Mouse (Mus musculus): ENCODE results near the gene Barx2. TPM values are rescaled to one million over a fixed set of nuclear protein-coding genes. Genes with fewer than 3 reads are reported as not detected.

Gene Barx2
- polyA plus RNA-seq, 1 experiment from 2014 or later = 1.4 TPM

DNA sequence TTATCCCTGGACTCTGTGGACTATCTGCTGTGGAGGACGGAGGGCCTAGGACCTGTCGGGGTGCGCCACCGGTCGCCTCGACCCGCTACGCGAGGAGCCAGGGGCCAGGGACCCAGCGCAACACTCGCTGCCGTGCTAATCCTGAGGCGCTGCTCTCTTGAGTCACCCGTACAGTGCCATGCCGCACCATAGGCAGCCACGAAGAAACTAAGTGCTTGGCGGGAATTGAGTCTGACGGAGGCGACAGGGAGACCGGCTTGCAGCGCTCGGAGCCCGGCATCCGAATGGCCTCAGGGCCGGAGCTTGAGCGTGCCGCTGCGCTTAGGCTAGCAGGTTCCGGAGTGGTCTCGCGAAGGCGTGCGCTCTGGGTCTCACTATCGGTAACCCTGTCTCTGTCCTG is 1.6 kb upstream of the Barx2 start:
- Histone ChIP-seq H3K4me3 (ENCODE audit: low read depth, low read length) (peak overlapping the region; percentile 10; the same call in 1 of the 2 replicates), H3K9me3 (replicated peaks; ENCODE audit: control insufficient read depth, low read length) (no peaks in the 10 kb centered on the region), H3K4me1 (ENCODE audit: control insufficient read depth, insufficient read depth, low read length) (no peaks in the 10 kb centered on the region; the same call in 1 of the 2 replicates), H3K36me3 (replicated peaks; ENCODE audit: control insufficient read depth, insufficient read depth, low read depth, low read length) (no peaks in the 10 kb centered on the region), H3K4me2 (ENCODE audit: low read depth, low read length) (peak overlapping the region; percentile 29), H3K27ac (replicated peaks; ENCODE audit: low read depth, low read length) (no peak overlapping the region), H3K27me3 (ENCODE audit: control insufficient read depth, insufficient read depth, low read length) (peaks cover 60% of the 10 kb centered on the region), H3K9ac (replicated peaks; ENCODE audit: low read length) (no peak overlapping the region)
- DNase-seq (ENCODE audit: low spot score) (peak; percentile 58), ATAC-seq (replicated peaks; ENCODE audit: insufficient number of reproducible peaks, low FRiP score, low TSS enrichment, low read depth) (no peak)
- WGBS = under 1% methylated on average over 34 of the region's 34 CpGs

DNA sequence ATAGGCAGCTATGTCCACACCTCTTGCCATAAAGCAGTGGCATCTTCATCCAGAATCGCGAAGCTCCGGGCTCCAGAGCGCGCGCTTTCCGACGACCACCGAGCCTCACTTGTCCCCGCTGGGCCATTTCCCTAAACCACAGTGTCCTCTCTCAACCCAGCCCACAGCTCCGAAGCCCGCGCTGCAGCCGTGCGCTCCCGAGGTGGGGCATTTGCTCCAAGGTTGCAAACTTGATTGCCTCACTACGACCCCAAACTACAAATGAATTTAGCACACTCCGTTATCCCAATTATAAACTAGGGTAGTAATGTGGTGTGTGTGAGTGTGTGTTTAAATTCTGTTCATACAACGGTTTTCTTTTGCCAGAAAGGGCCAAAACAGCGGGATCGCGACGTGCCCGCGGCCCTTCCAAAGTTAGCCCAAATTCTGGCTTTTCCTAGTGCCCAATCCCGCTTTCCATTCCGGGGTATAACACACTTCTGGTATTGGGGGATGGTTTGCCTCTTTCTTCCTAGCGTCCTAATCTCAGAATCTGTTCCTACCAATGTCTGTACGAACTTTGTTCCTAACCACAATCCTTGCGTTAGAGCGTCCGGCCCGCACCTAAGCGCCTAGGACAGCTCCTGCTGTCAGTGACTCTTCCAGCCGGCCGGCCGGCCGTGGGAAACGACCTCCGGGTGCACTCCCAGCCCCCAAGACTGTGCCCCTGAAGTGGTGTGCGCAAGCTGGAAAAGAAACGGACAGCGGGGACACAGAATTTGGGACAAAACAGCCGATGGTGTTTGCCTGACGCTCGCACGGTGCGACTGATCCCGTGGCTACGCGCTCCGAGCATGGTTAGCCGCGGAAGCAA is 703 bp upstream of the Barx2 start:
- peak; percentile 49 for DNase-seq (ENCODE audit: low spot score)
- ATAC-seq (replicated peaks; ENCODE audit: insufficient number of reproducible peaks, low FRiP score, low TSS enrichment, low read depth) = no peak
- no peaks in the 10 kb centered on the region; the same call in 1 of the 2 replicates for H3K4me1 ChIP-seq (ENCODE audit: control insufficient read depth, insufficient read depth, low read length)
- H3K4me3 ChIP-seq (ENCODE audit: low read depth, low read length) = peak overlapping the region; percentile 53
- H3K4me2 ChIP-seq (ENCODE audit: low read depth, low read length) = peak overlapping the region; percentile 88
- peaks cover 60% of the 10 kb centered on the region for H3K27me3 ChIP-seq (ENCODE audit: control insufficient read depth, insufficient read depth, low read length)
- H3K9ac ChIP-seq (replicated peaks; ENCODE audit: low read length) = no peak overlapping the region; the same call in 1 of the 2 replicates
- no peaks in the 10 kb centered on the region for H3K9me3 ChIP-seq (replicated peaks; ENCODE audit: control insufficient read depth, low read length)
- no peak overlapping the region for H3K27ac ChIP-seq (replicated peaks; ENCODE audit: low read depth, low read length)
- under 1% methylated on average over 54 of the region's 54 CpGs for WGBS
- H3K36me3 ChIP-seq (replicated peaks; ENCODE audit: control insufficient read depth, insufficient read depth, low read depth, low read length) = no peaks in the 10 kb centered on the region

DNA sequence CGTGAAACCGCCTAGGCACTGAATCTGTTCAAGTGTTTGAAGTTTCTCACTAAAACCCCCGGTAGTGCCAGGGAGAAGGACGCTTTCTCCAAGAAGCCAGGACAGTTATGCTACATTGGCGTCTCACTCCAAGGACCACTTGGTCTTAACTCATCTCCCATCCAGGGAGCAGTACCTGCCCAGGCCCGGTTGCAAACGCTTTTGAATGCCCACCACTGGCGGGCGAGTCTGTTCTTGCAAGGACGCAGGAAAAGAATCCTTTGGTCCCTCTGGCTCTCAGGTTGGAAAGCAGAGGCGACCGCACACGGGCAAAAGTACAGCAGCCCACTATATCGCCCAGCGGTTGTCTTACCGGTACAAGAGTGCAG is 725 bp downstream of the Barx2 start:
- H3K4me2 ChIP-seq (ENCODE audit: low read depth, low read length) = peak overlapping the region; percentile 88
- H3K4me3 ChIP-seq (ENCODE audit: low read depth, low read length) = peak overlapping the region; percentile 53
- H3K27me3 ChIP-seq (ENCODE audit: control insufficient read depth, insufficient read depth, low read length) = peaks cover 55% of the 10 kb centered on the region
- no peak overlapping the region for H3K9ac ChIP-seq (replicated peaks; ENCODE audit: low read length)
- ATAC-seq (replicated peaks; ENCODE audit: insufficient number of reproducible peaks, low FRiP score, low TSS enrichment, low read depth) = no peak; the same call in 1 of the 2 replicates
- DNase-seq (ENCODE audit: low spot score) = no peak
- H3K27ac ChIP-seq (replicated peaks; ENCODE audit: low read depth, low read length) = no peak overlapping the region
- H3K36me3 ChIP-seq (replicated peaks; ENCODE audit: control insufficient read depth, insufficient read depth, low read depth, low read length) = no peaks in the 10 kb centered on the region
- no peaks in the 10 kb centered on the region; the same call in 1 of the 2 replicates for H3K4me1 ChIP-seq (ENCODE audit: control insufficient read depth, insufficient read depth, low read length)
- under 1% methylated on average over 16 of the region's 16 CpGs for WGBS
- H3K9me3 ChIP-seq (replicated peaks; ENCODE audit: control insufficient read depth, low read length) = no peaks in the 10 kb centered on the region

DNA sequence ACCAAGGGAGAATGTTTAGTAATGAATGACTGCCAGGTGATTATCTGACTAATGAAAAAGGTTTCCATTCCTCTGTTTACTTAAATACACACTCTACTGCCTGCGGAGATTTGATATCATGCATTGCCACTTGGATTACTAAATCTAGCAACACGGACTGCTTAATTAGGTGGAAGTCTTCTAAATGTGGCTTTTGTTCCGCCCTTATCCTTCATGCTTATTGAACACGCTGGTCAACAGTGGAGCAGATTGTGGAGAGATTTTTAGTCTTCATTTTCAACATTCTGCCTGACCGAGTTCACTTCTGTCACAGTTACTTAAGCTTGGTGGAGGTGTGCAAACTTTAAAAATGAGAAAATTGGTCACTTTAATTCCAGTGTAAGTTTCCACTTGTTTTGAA is 3.0 kb downstream of the Barx2 start:
- ATAC-seq (replicated peaks; ENCODE audit: insufficient number of reproducible peaks, low FRiP score, low TSS enrichment, low read depth) (no peak), DNase-seq (ENCODE audit: low spot score) (no peak)
- Histone ChIP-seq H3K36me3 (replicated peaks; ENCODE audit: control insufficient read depth, insufficient read depth, low read depth, low read length) (no peaks in the 10 kb centered on the region), H3K4me3 (ENCODE audit: low read depth, low read length) (no peak overlapping the region), H3K4me1 (ENCODE audit: control insufficient read depth, insufficient read depth, low read length) (no peaks in the 10 kb centered on the region; the same call in 1 of the 2 replicates), H3K27me3 (ENCODE audit: control insufficient read depth, insufficient read depth, low read length) (peaks cover 36% of the 10 kb centered on the region), H3K27ac (replicated peaks; ENCODE audit: low read depth, low read length) (no peak overlapping the region), H3K9ac (replicated peaks; ENCODE audit: low read length) (no peak overlapping the region), H3K9me3 (replicated peaks; ENCODE audit: control insufficient read depth, low read length) (no peaks in the 10 kb centered on the region), H3K4me2 (ENCODE audit: low read depth, low read length) (no peak overlapping the region)
- 55% methylated on average over 5 of the region's 5 CpGs for WGBS

DNA sequence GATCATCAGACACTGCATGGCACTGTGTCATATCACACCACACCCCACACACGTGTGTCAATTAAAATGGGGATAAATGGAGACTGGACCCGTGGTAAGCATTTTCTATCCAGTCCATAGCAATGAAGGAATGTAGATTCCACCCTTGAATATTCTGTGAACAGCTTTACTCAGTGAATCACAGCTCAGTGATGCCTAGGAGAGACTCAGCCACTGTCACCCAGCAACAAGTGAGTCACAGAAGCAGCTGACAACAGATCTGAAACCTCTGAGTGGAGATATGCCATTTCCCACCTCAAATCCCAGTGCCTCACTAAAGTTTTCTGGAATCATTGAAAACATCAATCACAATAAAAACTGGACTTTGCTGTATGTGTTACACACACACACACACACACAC is 11.5 kb downstream of the Barx2 start:
- no peak overlapping the region for H3K27ac ChIP-seq (replicated peaks; ENCODE audit: low read depth, low read length)
- H3K4me3 ChIP-seq (ENCODE audit: low read depth, low read length) = no peak overlapping the region
- H3K27me3 ChIP-seq (ENCODE audit: control insufficient read depth, insufficient read depth, low read length) = no peaks in the 10 kb centered on the region
- DNase-seq (ENCODE audit: low spot score) = no peak
- no peaks in the 10 kb centered on the region for H3K9me3 ChIP-seq (replicated peaks; ENCODE audit: control insufficient read depth, low read length)
- no peak for ATAC-seq (replicated peaks; ENCODE audit: insufficient number of reproducible peaks, low FRiP score, low TSS enrichment, low read depth)
- H3K4me1 ChIP-seq (ENCODE audit: control insufficient read depth, insufficient read depth, low read length) = no peaks in the 10 kb centered on the region
- no peaks in the 10 kb centered on the region for H3K36me3 ChIP-seq (replicated peaks; ENCODE audit: control insufficient read depth, insufficient read depth, low read depth, low read length)
- H3K4me2 ChIP-seq (ENCODE audit: low read depth, low read length) = no peak overlapping the region
- WGBS = 85% methylated on average over 2 of the region's 2 CpGs
- no peak overlapping the region for H3K9ac ChIP-seq (replicated peaks; ENCODE audit: low read length)

DNA sequence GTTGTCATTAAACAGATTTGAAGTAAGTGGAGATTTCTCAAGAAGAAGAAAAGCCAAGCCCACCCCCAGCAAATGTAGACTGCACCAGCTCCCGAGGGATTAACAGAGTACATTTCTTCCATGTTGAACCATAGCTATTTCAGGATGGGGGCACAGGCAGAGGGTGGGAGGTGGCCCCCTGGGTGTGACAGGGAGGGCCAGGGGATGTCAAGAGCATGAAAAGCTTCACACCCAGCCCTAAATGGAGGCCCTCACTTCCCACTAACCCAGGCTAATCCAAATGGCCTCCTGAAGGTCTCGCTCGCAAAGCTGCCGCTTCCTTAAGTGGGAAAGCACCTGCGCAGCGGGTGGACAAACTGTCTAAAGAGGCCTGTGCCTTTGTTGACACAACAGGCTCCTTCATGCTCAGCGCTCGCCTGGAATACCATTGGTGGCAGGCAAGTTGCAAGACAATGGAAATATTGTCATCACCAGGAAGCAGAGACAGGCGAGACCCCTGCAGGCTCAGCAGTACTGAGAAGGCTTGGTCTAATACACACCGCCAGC is 18.4 kb downstream of the Barx2 start:
- no peaks in the 10 kb centered on the region for H3K27me3 ChIP-seq (ENCODE audit: control insufficient read depth, insufficient read depth, low read length)
- no peak for ATAC-seq (replicated peaks; ENCODE audit: insufficient number of reproducible peaks, low FRiP score, low TSS enrichment, low read depth)
- H3K4me3 ChIP-seq (ENCODE audit: low read depth, low read length) = no peak overlapping the region
- H3K27ac ChIP-seq (replicated peaks; ENCODE audit: low read depth, low read length) = no peak overlapping the region
- WGBS = 34% methylated on average over 10 of the region's 10 CpGs
- H3K4me1 ChIP-seq (ENCODE audit: control insufficient read depth, insufficient read depth, low read length) = no peaks in the 10 kb centered on the region
- H3K9ac ChIP-seq (replicated peaks; ENCODE audit: low read length) = no peak overlapping the region
- no peak for DNase-seq (ENCODE audit: low spot score)
- H3K9me3 ChIP-seq (replicated peaks; ENCODE audit: control insufficient read depth, low read length) = no peaks in the 10 kb centered on the region
- H3K4me2 ChIP-seq (ENCODE audit: low read depth, low read length) = no peak overlapping the region
- H3K36me3 ChIP-seq (replicated peaks; ENCODE audit: control insufficient read depth, insufficient read depth, low read depth, low read length) = no peaks in the 10 kb centered on the region

DNA sequence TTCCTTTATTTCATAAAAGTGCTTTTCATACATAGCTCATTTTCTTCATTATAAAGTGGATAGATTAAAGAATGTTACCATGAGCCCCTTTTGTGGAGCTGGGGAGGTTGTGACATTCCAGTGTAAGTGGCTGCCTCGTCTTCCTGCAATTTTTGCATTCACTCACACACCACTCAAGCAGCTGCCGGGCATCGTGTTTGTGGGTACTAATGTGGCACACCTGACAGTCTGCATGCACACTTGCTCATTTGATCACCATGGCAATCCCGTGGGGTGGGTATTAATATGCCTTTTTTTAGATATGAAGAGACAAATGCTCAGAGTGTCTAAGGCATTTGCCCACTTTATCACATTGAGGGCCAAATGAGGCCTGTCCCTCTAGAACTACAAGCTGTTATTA is 24.9 kb downstream of the Barx2 start:
- Histone ChIP-seq H3K9me3 (replicated peaks; ENCODE audit: control insufficient read depth, low read length) (no peaks in the 10 kb centered on the region), H3K4me2 (ENCODE audit: low read depth, low read length) (no peak overlapping the region), H3K9ac (replicated peaks; ENCODE audit: low read length) (no peak overlapping the region), H3K4me1 (ENCODE audit: control insufficient read depth, insufficient read depth, low read length) (no peaks in the 10 kb centered on the region), H3K27ac (replicated peaks; ENCODE audit: low read depth, low read length) (no peak overlapping the region), H3K27me3 (ENCODE audit: control insufficient read depth, insufficient read depth, low read length) (no peaks in the 10 kb centered on the region), H3K36me3 (replicated peaks; ENCODE audit: control insufficient read depth, insufficient read depth, low read depth, low read length) (no peaks in the 10 kb centered on the region), H3K4me3 (ENCODE audit: low read depth, low read length) (no peak overlapping the region)
- ATAC-seq (replicated peaks; ENCODE audit: insufficient number of reproducible peaks, low FRiP score, low TSS enrichment, low read depth) = no peak
- 72% methylated on average over 4 of the region's 4 CpGs for WGBS
- no peak for DNase-seq (ENCODE audit: low spot score)

DNA sequence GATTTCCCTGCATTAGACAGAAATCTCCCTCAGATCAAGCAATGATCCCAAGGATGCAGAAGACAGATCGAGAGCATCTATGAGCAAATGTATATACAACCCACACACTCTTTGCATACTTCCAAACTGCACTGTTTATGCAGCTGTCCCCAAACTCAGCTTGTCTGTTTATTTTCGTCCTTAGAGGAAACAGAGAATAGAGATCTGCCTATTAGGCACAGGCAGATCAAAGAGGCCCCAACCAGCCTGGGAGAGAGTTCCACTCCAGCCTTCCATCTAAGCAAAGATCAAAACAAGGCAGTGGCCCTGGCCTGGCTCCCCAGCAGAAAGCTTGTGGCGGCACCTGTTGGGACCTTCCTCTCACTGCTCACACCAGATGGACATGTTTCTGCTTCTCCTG is 27.0 kb downstream of the Barx2 start:
- Histone ChIP-seq H3K27me3 (ENCODE audit: control insufficient read depth, insufficient read depth, low read length) (no peaks in the 10 kb centered on the region), H3K4me2 (ENCODE audit: low read depth, low read length) (no peak overlapping the region), H3K27ac (replicated peaks; ENCODE audit: low read depth, low read length) (no peak overlapping the region), H3K4me1 (ENCODE audit: control insufficient read depth, insufficient read depth, low read length) (no peaks in the 10 kb centered on the region), H3K36me3 (replicated peaks; ENCODE audit: control insufficient read depth, insufficient read depth, low read depth, low read length) (no peaks in the 10 kb centered on the region), H3K9me3 (replicated peaks; ENCODE audit: control insufficient read depth, low read length) (no peaks in the 10 kb centered on the region), H3K9ac (replicated peaks; ENCODE audit: low read length) (no peak overlapping the region), H3K4me3 (ENCODE audit: low read depth, low read length) (no peak overlapping the region)
- no peak for ATAC-seq (replicated peaks; ENCODE audit: insufficient number of reproducible peaks, low FRiP score, low TSS enrichment, low read depth)
- DNase-seq (ENCODE audit: low spot score) = no peak
- WGBS = 47% methylated on average over 3 of the region's 3 CpGs
